Mouse (Mus musculus) kidney, postnatal 0 days (tissue): Measurements from ENCODE around the gene Fosl2. TPM values are rescaled to one million over a fixed set of nuclear protein-coding genes. Genes with fewer than 3 reads are reported as not detected.
A peak's percentile ranks its signal among the peaks of the same experiment; 100 is the strongest.

Experiments used
- ATAC-seq: fragments of 200-750 bp; cut with Nextera tagmentation; replicated peaks from 2 replicates; pipeline ENCODE4 v1.8.0; 2017; ENCODE audit warnings: low read depth, moderate number of reproducible peaks, moderate TSS enrichment, moderate library complexity; ENCODE audit not compliant: low FRiP score
- DNase-seq: peaks from one replicate; pipeline ENCODE4 v3.0.0-alpha.2; 2016; ENCODE audit warnings: low spot score
- H3K27ac ChIP-seq: fragments of 300-500 bp; sonication (generic); 2 replicates; pipeline ENCODE4 v1.5.1; 2014; ENCODE audit warnings: mild to moderate bottlenecking
- H3K27me3 ChIP-seq: fragments of 300-500 bp; sonication (generic); 2 replicates; pipeline ENCODE4 v1.6.1; 2014; ENCODE audit warnings: low read length, mixed read lengths; ENCODE audit not compliant: insufficient read depth
- H3K36me3 ChIP-seq: fragments of 300-500 bp; sonication (generic); 2 replicates; pipeline ENCODE4 v1.6.1; 2014; ENCODE audit warnings: low read length, mixed read lengths; ENCODE audit not compliant: insufficient read depth
- H3K4me1 ChIP-seq: fragments of 300-500 bp; sonication (generic); replicated peaks from 2 replicates; pipeline ENCODE4 v1.6.1; 2014; ENCODE audit warnings: antibody characterized with exemption, low read length, mixed read lengths; ENCODE audit not compliant: insufficient read depth
- H3K4me2 ChIP-seq: fragments of 300-500 bp; sonication (generic); 2 replicates; pipeline ENCODE4 v1.6.1; 2014; ENCODE audit warnings: mild to moderate bottlenecking, low read length, moderate library complexity, mixed read lengths
- H3K4me3 ChIP-seq: fragments of 300-500 bp; sonication (generic); replicated peaks from 2 replicates; pipeline ENCODE4 v1.5.1; 2014; ENCODE audit warnings: low read depth, low read length
- H3K9ac ChIP-seq: fragments of 300-500 bp; sonication (generic); 2 replicates; pipeline ENCODE4 v1.6.1; 2014; ENCODE audit warnings: low read depth, low read length
- H3K9me3 ChIP-seq: fragments of 300-500 bp; sonication (generic); replicated peaks from 2 replicates; pipeline ENCODE4 v1.6.1; 2016; ENCODE audit warnings: low read length, inconsistent platforms, mixed read lengths
- CTCF ChIP-seq: IDR thresholded peaks from 2 replicates; pipeline ENCODE4 v1.5.1; 2016; ENCODE audit warnings: antibody characterized with exemption, low read depth, mild to moderate bottlenecking, moderate library complexity
- whole genome bisulfite sequencing: fragments of 180-500 bp; shearing (Covaris S2); extraction: QIAGEN DNeasy Blood & Tissue Kit; methylation state at CpG from one replicate; pipeline ENCODE4 v1.1.7; 2014; 5-methylcytosine and 5-hydroxymethylcytosine counted together
- polyA plus RNA-seq: library from polyadenylated mRNA; unstranded; fragments of >200 nt; fragmentation: Nextera tagmentation; extraction: Ambion mirVana; gene quantifications from 2 replicates; pipeline ENCODE4 v1.2.1, GENCODE M21; 2015

The Fosl2 gene
- polyA plus RNA-seq, 1 experiment from 2014 or later, result 5.4 TPM

- Histone ChIP-seq H3K9ac (no peak overlapping the region), H3K9me3 (no peaks in the 10 kb centered on the region), H3K27me3 (no peaks in the 10 kb centered on the region), H3K4me3 (no peak overlapping the region), H3K4me2 (no peak overlapping the region), H3K4me1 (no peaks in the 10 kb centered on the region), H3K36me3 (no peaks in the 10 kb centered on the region), H3K27ac (no peak overlapping the region)
- WGBS, result 36% methylated on average over 5 of the region's 5 CpGs
- no peak for ATAC-seq
- DNase-seq, result peak; percentile 49
- TF ChIP-seq CTCF, result no peak
Observed at GRCm38 (mm10) chr5:32102484-32102883, 33.1 kb upstream of the Fosl2 start.

GRCm38 (mm10) chr5:32102971-32103431, 32.6 kb upstream of the Fosl2 start:
- Histone ChIP-seq H3K27me3 (no peaks in the 10 kb centered on the region), H3K4me2 (no peak overlapping the region), H3K36me3 (no peaks in the 10 kb centered on the region), H3K27ac (no peak overlapping the region), H3K9ac (no peak overlapping the region), H3K9me3 (no peaks in the 10 kb centered on the region), H3K4me3 (no peak overlapping the region), H3K4me1 (no peaks in the 10 kb centered on the region)
- ATAC-seq (no peak), DNase-seq (no peak)
- TF ChIP-seq CTCF, result no peak
- WGBS, result 59% methylated on average over 6 of the region's 6 CpGs

GRCm38 (mm10) chr5:32103545-32103944, 32.1 kb upstream of the Fosl2 start:
- DNase-seq (no peak), ATAC-seq (no peak)
- WGBS, result 89% methylated on average over 1 of the region's 1 CpGs
- H3K27ac ChIP-seq, result no peak overlapping the region
- H3K27me3 ChIP-seq, result no peaks in the 10 kb centered on the region
- no peak overlapping the region for H3K9ac ChIP-seq
- H3K36me3 ChIP-seq, result no peaks in the 10 kb centered on the region
- no peak overlapping the region for H3K4me3 ChIP-seq
- TF ChIP-seq CTCF, result no peak
- no peaks in the 10 kb centered on the region for H3K4me1 ChIP-seq
- H3K9me3 ChIP-seq, result no peaks in the 10 kb centered on the region
- no peak overlapping the region for H3K4me2 ChIP-seq

- no peak overlapping the region for H3K4me3 ChIP-seq
- H3K27me3 ChIP-seq, result no peaks in the 10 kb centered on the region
- DNase-seq, result no peak
- no peak overlapping the region for H3K4me2 ChIP-seq
- no peak for ATAC-seq
- no peaks in the 10 kb centered on the region for H3K9me3 ChIP-seq
- WGBS, result 79% methylated on average over 12 of the region's 12 CpGs
- no peak for TF ChIP-seq CTCF
- H3K27ac ChIP-seq, result no peak overlapping the region
- no peaks in the 10 kb centered on the region for H3K4me1 ChIP-seq
- H3K9ac ChIP-seq, result no peak overlapping the region
- no peaks in the 10 kb centered on the region for H3K36me3 ChIP-seq
Observed at GRCm38 (mm10) chr5:32104119-32104990, 31.2 kb upstream of the Fosl2 start.

- no peaks in the 10 kb centered on the region for H3K27me3 ChIP-seq
- H3K4me1 ChIP-seq, result no peaks in the 10 kb centered on the region
- no peaks in the 10 kb centered on the region for H3K36me3 ChIP-seq
- 80% methylated on average over 5 of the region's 5 CpGs for WGBS
- H3K9ac ChIP-seq, result no peak overlapping the region
- DNase-seq (no peak), ATAC-seq (no peak)
- no peak for TF ChIP-seq CTCF
- H3K9me3 ChIP-seq, result no peaks in the 10 kb centered on the region
- no peak overlapping the region for H3K27ac ChIP-seq
- H3K4me2 ChIP-seq, result no peak overlapping the region
- no peak overlapping the region for H3K4me3 ChIP-seq
Observed at GRCm38 (mm10) chr5:32106473-32107140, 29.0 kb upstream of the Fosl2 start.

- H3K36me3 ChIP-seq, result no peaks in the 10 kb centered on the region
- TF ChIP-seq CTCF, result no peak
- no peaks in the 10 kb centered on the region for H3K9me3 ChIP-seq
- H3K4me2 ChIP-seq, result no peak overlapping the region
- no peaks in the 10 kb centered on the region for H3K4me1 ChIP-seq
- no peaks in the 10 kb centered on the region for H3K27me3 ChIP-seq
- no peak overlapping the region for H3K4me3 ChIP-seq
- 87% methylated on average over 4 of the region's 4 CpGs for WGBS
- ATAC-seq (no peak), DNase-seq (no peak)
- no peak overlapping the region for H3K9ac ChIP-seq
- H3K27ac ChIP-seq, result no peak overlapping the region
Observed at GRCm38 (mm10) chr5:32110651-32111050, 24.9 kb upstream of the Fosl2 start.
